Mouse (Mus musculus) megakaryocyte progenitor cell, adult 5-6 weeks (primary cell): ENCODE measurements around the gene C5ar1. TPM values are rescaled to one million over a fixed set of nuclear protein-coding genes. Genes with fewer than 3 reads are reported as not detected.
"Not testable (repeated sequence)": the region's sequence is repeated elsewhere in the genome, so short reads cannot be mapped to it uniquely, and the experiment has no call there.

ENCODE experiments used
- ATAC-seq: replicated peaks from 2 replicates; pipeline ENCODE4 v1.8.0; 2016; ENCODE audit warnings: mild to moderate bottlenecking, moderate TSS enrichment, inconsistent platforms; ENCODE audit not compliant: poor library complexity
- total RNA-seq, 2 experiments: library from RNA; stranded (forward) in 1 of 2; stranded (reverse) in 1 of 2; fragments of 157-497, 149-512 nt in 1 of 2; fragments of 200-1000 nt in 1 of 2; gene quantifications; 2 replicates each; pipeline versions ENCODE4 v1.2.3 to v1.2.4; 2015 to 2017

Gene C5ar1
- total RNA-seq, 2 experiments from 2014 or later: 1.2 to 2.4 TPM

- peak; percentile 45 for ATAC-seq
These were observed 15.9 kb upstream of the C5ar1 start for GRCm38 (mm10) chr7:16274922-16275890.

DNA sequence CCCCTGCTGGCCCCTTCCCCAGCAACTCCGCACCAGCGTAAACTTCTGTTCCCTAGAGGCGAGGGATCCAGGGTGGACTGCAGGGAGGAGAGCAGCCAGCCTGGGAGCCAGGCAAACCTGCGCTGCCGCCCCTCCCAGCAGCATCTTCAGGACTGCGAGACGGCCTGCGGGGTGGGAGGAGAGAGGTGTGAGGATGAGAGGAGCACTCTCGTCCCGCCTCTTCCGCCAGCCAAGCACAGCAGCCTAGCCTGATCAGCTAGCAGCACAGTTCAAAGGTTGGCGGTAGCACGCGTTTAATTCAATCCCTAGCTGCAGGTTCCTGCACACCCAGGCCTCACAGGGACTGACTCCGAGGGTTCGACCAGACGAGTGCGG, 14.4 kb upstream of the C5ar1 start:
- peak; percentile 52 for ATAC-seq

- ATAC-seq: peak; percentile 69
These were observed 13.9 kb upstream of the C5ar1 start, which contains the start of gene Inafm1 for GRCm38 (mm10) chr7:16273081-16273765. Inafm1 (minus strand) TSS chr7:16273617.

GRCm38 (mm10) chr7:16272681-16273080, 13.3 kb upstream of the C5ar1 start:
- ATAC-seq: peak; percentile 38

GRCm38 (mm10) chr7:16271139-16271538, 11.8 kb upstream of the C5ar1 start:
- no peak for ATAC-seq

DNA sequence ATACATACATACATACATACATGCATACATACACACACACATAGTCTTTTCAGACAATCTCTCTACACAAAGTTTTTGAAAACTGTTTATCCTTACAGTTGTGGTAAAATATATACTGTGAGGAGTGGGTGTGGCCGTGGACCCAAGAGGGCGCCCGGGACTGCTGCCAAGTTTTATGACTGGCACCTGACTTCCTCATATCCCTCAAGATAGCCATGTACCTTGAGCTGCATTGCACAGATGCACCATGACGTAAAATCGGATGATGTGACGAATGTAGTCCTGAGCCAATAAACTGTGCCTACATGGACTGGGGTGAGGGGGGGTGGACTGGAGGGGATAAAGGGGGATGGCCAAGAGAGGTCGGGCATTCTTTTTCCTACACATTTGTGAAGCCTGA, 7.3 kb upstream of the C5ar1 start:
- peak; percentile 35 for ATAC-seq

- no peak for ATAC-seq
These were observed 6.5 kb upstream of the C5ar1 start for GRCm38 (mm10) chr7:16265856-16266255.

- ATAC-seq: peak; percentile 30; the same call in 1 of the 2 replicates
These were observed 4.5 kb upstream of the C5ar1 start for GRCm38 (mm10) chr7:16263843-16264242.

DNA sequence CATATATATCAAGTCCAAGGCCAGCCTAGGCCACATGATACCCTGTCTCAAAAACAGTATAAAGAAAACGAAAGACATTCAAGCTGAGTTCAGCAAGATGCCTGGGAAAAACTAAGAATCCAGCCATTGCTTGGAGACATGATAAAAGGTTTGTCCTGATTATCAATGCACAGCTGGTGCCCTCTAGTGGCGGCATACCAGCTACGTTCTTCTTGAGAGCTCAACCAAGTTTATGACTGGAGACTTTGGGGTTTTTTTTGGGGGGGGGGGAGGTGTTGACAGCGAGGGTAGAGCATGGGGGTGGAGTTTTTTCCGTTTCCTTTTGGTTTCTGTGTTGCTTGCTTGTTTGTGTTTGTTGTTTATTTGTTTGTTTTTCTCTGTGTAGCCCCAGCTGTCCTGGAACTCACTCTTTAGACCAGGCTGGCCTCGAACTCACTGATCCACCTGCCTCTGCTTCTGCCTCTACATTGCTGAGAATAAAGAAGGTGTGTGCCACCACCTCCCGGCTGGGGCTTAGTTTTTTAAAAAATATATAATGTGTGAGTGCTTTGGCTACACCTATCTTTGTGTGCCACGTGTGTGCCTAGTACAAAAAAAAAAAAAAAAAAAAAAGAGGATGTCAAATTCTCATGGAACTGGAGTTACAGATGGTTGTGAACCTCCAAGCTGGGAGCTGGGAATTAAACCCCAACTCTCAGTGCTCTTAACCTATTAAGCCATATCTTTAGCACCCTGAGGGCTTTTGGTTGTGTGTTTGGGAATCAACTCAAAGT, 3.9 kb upstream of the C5ar1 start:
- peak; percentile 68 for ATAC-seq

DNA sequence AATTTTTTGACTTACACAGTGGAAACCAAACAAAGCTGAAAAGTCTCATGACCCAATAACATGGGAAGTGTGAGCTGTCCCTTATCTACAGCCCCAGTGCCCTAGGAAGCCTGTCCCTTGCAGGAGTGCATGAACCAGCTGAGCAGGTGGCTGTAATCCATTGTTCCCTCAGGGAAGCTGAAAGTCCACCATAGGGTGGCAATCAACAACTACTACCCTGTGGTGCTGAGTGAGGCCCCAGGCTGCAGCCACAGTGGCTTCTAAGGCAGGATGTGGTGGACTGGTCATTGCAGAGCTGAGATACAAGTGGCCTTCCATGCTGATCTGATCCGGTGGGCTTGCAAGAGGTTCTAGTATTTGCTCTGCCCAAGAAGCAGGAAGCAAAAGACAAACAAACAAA, 1.8 kb upstream of the C5ar1 start:
- ATAC-seq: no peak

GRCm38 (mm10) chr7:16257830-16258229, 1.5 kb downstream of the C5ar1 start:
- ATAC-seq: peak; percentile 91

DNA sequence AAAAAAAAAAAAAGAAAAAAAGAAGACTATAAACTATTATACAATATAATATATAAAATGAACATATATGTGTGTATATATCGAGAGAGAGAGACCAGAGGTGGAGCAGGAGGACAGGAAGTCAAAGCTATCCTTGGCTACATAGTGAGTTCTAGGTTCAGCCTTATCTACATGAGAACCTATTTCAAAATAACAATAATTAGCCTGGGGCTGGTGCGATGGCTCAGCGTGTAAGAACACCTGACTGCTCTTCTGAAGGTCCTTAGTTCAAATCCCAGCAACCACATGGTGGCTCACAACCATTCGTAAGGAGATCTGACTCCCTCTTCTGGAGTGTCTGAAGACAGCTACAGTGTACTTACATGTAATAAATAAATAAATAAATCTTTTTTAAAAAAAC, 3.4 kb downstream of the C5ar1 start:
- not testable (repeated sequence) for ATAC-seq

- peak; percentile 18 for ATAC-seq
These were observed 5.1 kb downstream of the C5ar1 start for GRCm38 (mm10) chr7:16254195-16254594.

GRCm38 (mm10) chr7:16250687-16251086, 8.7 kb downstream of the C5ar1 start:
- peak; percentile 91 for ATAC-seq

DNA sequence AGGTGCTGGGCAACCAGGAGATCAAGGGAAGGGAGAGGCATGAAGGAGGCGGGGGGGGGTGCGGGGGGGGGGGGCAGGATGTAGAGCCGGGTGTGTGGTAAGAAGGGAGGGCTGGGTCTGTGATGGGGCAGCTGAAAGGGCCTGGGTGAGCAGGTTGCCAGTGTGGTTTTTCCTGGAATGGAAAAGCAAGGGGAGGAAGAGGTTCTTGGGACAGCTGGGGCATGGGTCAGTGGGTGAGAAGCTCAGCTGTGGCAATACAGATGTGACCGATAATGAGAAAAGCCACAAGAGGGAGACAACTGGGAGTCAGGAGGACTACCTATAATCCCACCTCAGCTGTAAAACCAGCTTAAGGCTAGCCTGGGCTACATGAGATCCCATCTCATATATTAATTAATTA, 13.4 kb downstream of the C5ar1 start:
- ATAC-seq: 0 out of 2 replicates have a peak, but pooled peaks have one; percentile 11

GRCm38 (mm10) chr7:16244067-16244466, 15.3 kb downstream of the C5ar1 start, which contains the start of gene C5ar2:
C5ar2 (minus strand) TSS chr7:16244154.
- ATAC-seq: peak; percentile 56

DNA sequence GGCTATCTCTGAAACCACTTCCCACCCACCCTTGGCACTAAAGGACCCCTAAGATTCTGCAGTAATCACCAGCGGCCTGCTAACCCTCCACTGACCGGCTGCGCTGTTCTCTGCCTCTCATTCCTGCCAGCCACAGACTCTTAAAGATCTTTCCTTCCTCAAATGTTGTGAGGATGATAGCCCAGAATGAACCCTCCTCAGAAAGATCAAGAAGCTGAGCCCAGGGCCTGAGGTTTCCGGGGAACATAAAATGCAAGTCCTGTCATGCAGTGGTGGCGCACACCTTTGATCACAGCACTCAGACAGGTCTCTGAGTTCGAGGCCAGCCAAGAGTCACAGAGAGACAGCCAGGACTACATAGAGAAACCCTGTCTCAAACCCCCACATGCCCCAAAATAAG, 17.1 kb downstream of the C5ar1 start:
- no peak for ATAC-seq

GRCm38 (mm10) chr7:16241787-16242186, 17.6 kb downstream of the C5ar1 start:
- no peak for ATAC-seq

DNA sequence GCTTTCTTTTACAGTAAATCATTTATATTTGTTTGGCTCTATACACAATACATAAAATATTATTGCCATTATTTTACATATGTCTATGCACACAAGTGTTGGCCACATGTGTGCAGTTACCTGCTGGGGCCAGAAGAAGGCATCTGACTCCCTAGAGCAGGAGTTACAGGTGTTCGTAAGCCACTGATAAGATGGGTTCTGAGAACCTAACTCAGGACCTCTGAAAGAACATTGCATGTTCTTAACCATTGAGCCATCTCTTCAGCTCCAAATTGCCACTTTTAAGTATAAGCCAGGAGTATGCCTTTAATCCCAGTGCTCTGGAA, 18.4 kb downstream of the C5ar1 start:
- ATAC-seq: no peak

DNA sequence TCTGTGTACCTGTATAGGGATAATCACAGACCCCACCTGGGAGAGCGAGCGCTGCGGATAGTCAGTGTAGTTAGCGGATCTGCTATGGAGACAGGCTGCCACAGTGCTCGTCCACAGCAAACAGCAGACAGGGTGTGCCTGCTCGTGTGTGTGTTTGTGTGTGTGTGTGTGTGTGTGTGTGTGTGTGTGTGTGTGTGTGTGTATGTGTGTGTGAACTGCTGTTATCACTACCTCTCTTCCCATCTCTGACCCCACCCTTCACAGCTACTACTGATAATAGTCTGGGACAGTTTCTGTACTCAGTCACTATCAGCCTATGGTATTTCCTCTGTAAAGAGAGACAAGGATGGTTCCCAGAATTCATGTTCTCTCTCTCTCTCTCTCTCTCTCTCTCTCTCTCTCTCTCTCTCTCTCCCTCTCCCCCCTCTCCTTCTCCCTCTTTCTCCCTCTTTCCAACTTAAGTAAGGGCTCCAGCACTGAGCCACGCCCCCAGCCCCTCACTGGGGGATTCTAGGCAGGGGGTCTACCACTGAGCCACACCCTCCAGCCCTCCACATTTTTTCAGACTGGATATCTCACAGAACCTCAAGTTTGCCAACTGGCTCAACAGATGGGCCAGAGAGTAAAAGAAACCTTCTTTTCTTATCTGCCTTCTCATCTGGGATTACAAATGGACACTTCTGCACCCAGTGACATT, 18.9 kb downstream of the C5ar1 start:
- ATAC-seq: peak; percentile 62
